Mouse (Mus musculus) heart, embryonic 14.5 days (tissue): ENCODE data around the gene Cyld. TPM values are rescaled to one million over a fixed set of nuclear protein-coding genes. Genes with fewer than 3 reads are reported as not detected.

Experiments used
- ATAC-seq: fragments of 200-750 bp; cut with Nextera tagmentation; 2 replicates; pipeline ENCODE4 v1.8.0; 2017; ENCODE audit warnings: low read depth, moderate TSS enrichment; ENCODE audit not compliant: insufficient number of reproducible peaks, insufficient read depth, low FRiP score
- H3K27ac ChIP-seq, 2 experiments: fragments of 200-500 bp in 1 of 2; fragments of 300-500 bp in 1 of 2; sonication (generic) in 1 of 2; replicated peaks in 1 of 2; 2 replicates each; pipeline ENCODE4 v1.5.1; 2012 to 2014; ENCODE audit warnings: low read depth in 2 of 2, low read length in 2 of 2, control low read depth in 1 of 2, mild to moderate bottlenecking in 1 of 2, mixed read lengths in 1 of 2; ENCODE audit not compliant: control insufficient read depth in 1 of 2, insufficient read depth in 1 of 2
- H3K27me3 ChIP-seq: fragments of 300-500 bp; sonication (generic); 2 replicates; pipeline ENCODE4 v1.6.1; 2014; ENCODE audit warnings: mild to moderate bottlenecking, low read length, control low read depth; ENCODE audit not compliant: control insufficient read depth, insufficient read depth
- H3K36me3 ChIP-seq: fragments of 300-500 bp; sonication (generic); 2 replicates; pipeline ENCODE4 v1.6.1; 2014; ENCODE audit warnings: mild to moderate bottlenecking, control low read depth, low read length, mixed read lengths; ENCODE audit not compliant: control insufficient read depth, insufficient read depth
- H3K4me1 ChIP-seq, 2 experiments: fragments of 200-500 bp in 1 of 2; fragments of 300-500 bp in 1 of 2; sonication (generic) in 1 of 2; 2 replicates each; pipeline ENCODE4 v1.6.1; 2012 to 2014; ENCODE audit warnings: low read length in 2 of 2, control low read depth in 1 of 2, mixed read lengths in 1 of 2; ENCODE audit not compliant: control insufficient read depth in 2 of 2, insufficient read depth in 2 of 2
- H3K4me2 ChIP-seq: fragments of 300-500 bp; sonication (generic); 2 replicates; pipeline ENCODE4 v1.6.1; 2014; ENCODE audit warnings: mild to moderate bottlenecking, low read length
- H3K4me3 ChIP-seq, 2 experiments: fragments of 200-500 bp in 1 of 2; fragments of 300-500 bp in 1 of 2; sonication (generic) in 1 of 2; 2 replicates each; pipeline ENCODE4 v1.5.1; 2012 to 2014; ENCODE audit warnings: low read length in 2 of 2, mild to moderate bottlenecking in 2 of 2, control low read depth in 1 of 2, low read depth in 1 of 2, moderate library complexity in 1 of 2; ENCODE audit not compliant: control insufficient read depth in 1 of 2, insufficient read depth in 1 of 2
- H3K9ac ChIP-seq: fragments of 300-500 bp; sonication (generic); 2 replicates; pipeline ENCODE4 v1.6.1; 2014; ENCODE audit warnings: mild to moderate bottlenecking, low read length
- H3K9me3 ChIP-seq: fragments of 300-500 bp; sonication (generic); 2 replicates; pipeline ENCODE4 v1.6.1; 2016; ENCODE audit warnings: low read length, control low read depth; ENCODE audit not compliant: control insufficient read depth
- WGBS: fragments of 180-500 bp; shearing (Covaris S2); extraction: QIAGEN DNeasy Blood & Tissue Kit; methylation state at CpG from one replicate; pipeline ENCODE4 v1.1.7; 2014; 5-methylcytosine and 5-hydroxymethylcytosine counted together
- polyA plus RNA-seq: library from polyadenylated mRNA; unstranded; fragments of >200 nt; fragmentation: Nextera tagmentation; extraction: Ambion mirVana; gene quantifications from 2 replicates; pipeline ENCODE4 v1.2.1, GENCODE M21; 2014

The Cyld gene
- polyA plus RNA-seq, 1 experiment from 2014 or later = 13.9 TPM

DNA sequence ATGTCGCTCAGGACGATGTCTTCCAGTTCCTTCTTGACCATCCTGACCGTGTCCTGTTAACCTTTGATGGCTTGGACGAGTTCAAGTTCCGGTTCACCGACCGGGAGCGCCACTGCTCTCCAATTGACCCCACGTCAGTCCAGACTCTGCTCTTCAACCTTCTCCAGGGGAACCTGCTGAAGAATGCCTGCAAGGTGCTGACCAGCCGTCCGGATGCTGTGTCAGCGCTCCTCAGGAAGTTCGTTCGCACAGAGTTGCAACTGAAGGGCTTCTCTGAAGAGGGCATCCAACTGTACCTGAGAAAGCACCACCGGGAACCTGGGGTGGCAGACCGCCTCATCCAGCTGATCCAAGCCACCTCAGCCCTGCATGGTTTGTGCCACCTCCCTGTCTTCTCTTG, 32.7 kb upstream of the Cyld start:
- H3K9me3 ChIP-seq = no peaks in the 10 kb centered on the region
- no peak overlapping the region for H3K9ac ChIP-seq
- ATAC-seq = no peak
- 80% methylated on average over 16 of the region's 16 CpGs for WGBS
- H3K27me3 ChIP-seq = no peaks in the 10 kb centered on the region
- H3K4me1 ChIP-seq = no peaks in the 10 kb centered on the region
- no peak overlapping the region for H3K27ac ChIP-seq
- no peak overlapping the region for H3K4me3 ChIP-seq
- no peaks in the 10 kb centered on the region for H3K36me3 ChIP-seq
- H3K4me2 ChIP-seq = no peak overlapping the region

DNA sequence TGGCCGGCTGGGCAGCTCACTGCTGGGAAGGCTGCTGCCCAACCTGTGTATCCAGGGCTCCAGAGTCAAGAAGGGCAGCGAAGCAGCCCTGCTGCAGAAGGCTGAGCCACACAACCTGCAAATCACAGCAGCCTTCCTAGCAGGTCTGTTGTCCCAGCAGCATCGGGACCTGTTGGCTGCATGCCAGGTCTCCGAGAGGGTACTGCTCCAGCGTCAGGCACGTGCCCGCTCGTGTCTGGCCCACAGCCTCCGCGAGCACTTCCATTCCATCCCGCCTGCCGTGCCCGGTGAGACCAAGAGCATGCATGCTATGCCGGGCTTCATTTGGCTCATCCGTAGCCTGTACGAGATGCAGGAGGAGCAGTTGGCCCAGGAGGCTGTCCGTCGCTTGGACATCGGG, 31.9 kb upstream of the Cyld start:
- Histone ChIP-seq H3K4me3 (no peak overlapping the region), H3K27me3 (no peaks in the 10 kb centered on the region), H3K4me1 (no peaks in the 10 kb centered on the region), H3K9me3 (no peaks in the 10 kb centered on the region), H3K9ac (no peak overlapping the region), H3K27ac (no peak overlapping the region), H3K4me2 (no peak overlapping the region), H3K36me3 (no peaks in the 10 kb centered on the region)
- WGBS = 69% methylated on average over 19 of the region's 19 CpGs
- ATAC-seq = no peak

DNA sequence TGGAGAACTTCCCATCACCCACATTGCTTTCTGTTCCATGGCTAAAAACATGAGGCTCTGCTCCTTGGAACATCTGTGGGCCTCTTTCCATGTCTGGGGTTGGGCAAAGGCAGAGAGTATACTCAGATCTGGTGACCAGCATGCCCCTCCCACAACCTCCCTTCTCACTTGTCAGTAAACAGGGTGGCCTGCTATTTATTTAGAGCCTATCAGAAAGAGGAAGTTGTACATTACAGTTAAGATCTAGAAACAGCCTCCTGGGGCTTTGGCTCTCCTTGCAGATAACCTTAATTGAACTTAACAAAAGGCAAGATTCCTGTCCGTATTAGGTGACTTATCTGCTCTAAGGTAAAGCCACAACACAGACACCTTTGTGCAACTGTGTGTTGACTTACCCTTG, 30.4 kb upstream of the Cyld start:
- no peaks in the 10 kb centered on the region for H3K27me3 ChIP-seq
- no peak overlapping the region for H3K4me3 ChIP-seq
- no peak overlapping the region for H3K4me2 ChIP-seq
- no peaks in the 10 kb centered on the region for H3K36me3 ChIP-seq
- no peaks in the 10 kb centered on the region for H3K9me3 ChIP-seq
- no peak overlapping the region for H3K9ac ChIP-seq
- no peak overlapping the region for H3K27ac ChIP-seq
- no peak for ATAC-seq
- no peaks in the 10 kb centered on the region for H3K4me1 ChIP-seq
- WGBS = 24% methylated on average over 1 of the region's 1 CpGs

DNA sequence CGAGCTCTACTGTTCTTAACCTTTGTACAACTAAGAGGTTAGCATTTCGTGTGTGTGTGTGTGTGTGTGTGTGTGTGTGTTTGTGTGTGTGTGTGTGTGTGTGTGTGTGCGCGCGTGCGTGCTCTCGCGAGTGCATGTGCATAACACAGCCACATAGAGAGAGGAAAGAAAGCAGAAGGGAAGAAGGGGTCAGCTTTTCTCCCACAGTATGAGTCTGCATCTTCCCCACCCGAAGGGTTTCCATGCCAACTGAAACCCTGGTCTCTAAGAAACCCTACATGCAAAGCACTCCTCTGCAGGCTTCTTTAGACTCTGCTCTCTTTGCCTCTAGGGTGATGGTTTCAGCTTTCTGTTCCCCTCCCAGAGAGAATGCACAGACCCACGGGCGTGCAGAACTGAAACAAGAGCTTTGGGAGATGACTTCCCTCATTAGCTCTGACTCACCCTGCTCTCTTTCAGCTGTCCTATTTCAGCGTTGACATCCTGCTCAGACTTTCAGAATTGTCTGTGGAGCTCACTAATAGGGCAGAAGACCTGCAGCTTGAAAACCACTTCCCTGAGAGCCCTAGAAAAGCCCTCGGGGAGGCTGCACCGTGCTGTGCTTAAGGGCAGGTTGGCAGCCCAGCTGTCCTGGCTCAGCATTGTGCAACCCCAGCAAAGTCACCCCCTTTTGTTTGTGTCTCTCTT, 28.3 kb upstream of the Cyld start:
- Histone ChIP-seq H3K9ac (no peak overlapping the region), H3K27ac (no peak overlapping the region)

DNA sequence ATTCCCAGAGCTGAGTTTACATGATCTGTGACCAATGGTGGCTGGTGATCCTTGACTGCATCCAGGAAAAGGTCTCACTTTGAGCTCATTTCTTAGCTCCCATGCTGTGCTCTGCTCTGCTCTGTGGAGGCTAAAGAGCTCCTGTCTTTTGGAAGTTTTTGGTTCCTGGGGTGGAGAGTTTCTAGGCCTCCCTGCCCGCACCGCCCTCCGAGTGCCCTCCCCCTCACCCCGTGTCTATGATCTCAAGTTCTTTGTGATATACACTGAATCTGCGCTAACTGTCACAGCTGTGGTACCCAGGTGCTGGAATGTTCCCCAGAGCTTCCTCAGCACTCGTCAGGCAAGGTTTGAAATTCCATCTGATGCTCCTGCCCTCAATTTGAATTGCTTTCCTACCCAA, 26.0 kb upstream of the Cyld start:
- no peak overlapping the region for H3K9ac ChIP-seq
- H3K4me3 ChIP-seq = no peak overlapping the region
- no peak overlapping the region for H3K4me2 ChIP-seq
- no peak overlapping the region for H3K27ac ChIP-seq
- H3K9me3 ChIP-seq = no peaks in the 10 kb centered on the region
- H3K4me1 ChIP-seq = no peaks in the 10 kb centered on the region
- ATAC-seq = no peak
- no peaks in the 10 kb centered on the region for H3K27me3 ChIP-seq
- no peaks in the 10 kb centered on the region for H3K36me3 ChIP-seq
- WGBS = 78% methylated on average over 6 of the region's 6 CpGs

More for the DNA sequence above, 28.3 kb upstream of the Cyld start:
- Histone ChIP-seq H3K27me3 (no peaks in the 10 kb centered on the region), H3K4me3 (no peak overlapping the region), H3K36me3 (no peaks in the 10 kb centered on the region), H3K4me2 (no peak overlapping the region), H3K4me1 (no peaks in the 10 kb centered on the region), H3K9me3 (no peaks in the 10 kb centered on the region)
- 66% methylated on average over 14 of the region's 14 CpGs for WGBS
- no peak for ATAC-seq

DNA sequence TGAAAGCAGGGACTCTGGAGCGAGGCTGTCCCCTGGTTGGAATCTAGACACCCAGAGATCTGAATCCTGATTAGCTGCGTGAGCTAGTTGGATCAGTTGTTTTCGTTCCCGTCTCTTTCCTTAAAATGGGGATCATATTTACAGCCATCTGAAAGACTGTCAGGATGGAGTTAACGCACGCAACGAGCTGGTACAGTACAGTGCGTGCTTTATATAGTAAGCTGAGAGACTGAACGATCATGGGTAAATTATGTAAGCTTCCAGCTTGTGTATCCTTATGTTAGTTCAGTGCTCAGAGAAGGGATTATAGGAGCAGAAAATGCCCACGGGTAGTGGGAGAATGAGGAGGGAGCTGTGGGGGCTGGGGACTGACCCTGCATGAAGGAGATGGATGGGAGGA, 25.3 kb upstream of the Cyld start:
- no peaks in the 10 kb centered on the region for H3K36me3 ChIP-seq
- no peak overlapping the region for H3K4me3 ChIP-seq
- H3K9me3 ChIP-seq = no peaks in the 10 kb centered on the region
- no peak overlapping the region for H3K4me2 ChIP-seq
- no peak overlapping the region for H3K27ac ChIP-seq
- 79% methylated on average over 10 of the region's 10 CpGs for WGBS
- H3K4me1 ChIP-seq = no peaks in the 10 kb centered on the region
- H3K27me3 ChIP-seq = 0 out of 2 replicates have a peak, but pooled peaks cover 2% of the 10 kb centered on the region
- no peak overlapping the region for H3K9ac ChIP-seq
- no peak for ATAC-seq

DNA sequence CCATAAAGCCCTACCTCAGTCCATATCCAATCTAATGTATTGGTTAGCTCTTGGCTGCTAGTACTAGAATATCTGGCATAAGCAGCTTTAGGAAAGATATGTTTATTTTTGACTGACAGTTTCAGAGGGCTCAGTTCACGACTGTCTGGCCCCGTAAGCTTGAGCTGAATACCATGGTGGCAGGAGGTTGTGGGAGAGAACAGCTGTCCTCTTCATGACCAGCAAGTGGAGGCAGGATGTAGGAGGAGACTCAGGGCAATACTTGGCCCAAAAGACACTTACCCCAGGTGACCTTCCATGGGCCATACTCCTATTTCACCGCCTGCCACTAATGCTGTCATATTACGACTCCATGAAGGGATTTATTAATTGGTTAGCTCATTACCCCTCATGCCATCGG, 23.0 kb upstream of the Cyld start:
- no peak for ATAC-seq
- no peak overlapping the region for H3K9ac ChIP-seq
- H3K4me2 ChIP-seq = no peak overlapping the region
- H3K27me3 ChIP-seq = 0 out of 2 replicates have a peak, but pooled peaks cover 2% of the 10 kb centered on the region
- H3K36me3 ChIP-seq = no peaks in the 10 kb centered on the region
- H3K27ac ChIP-seq = no peak overlapping the region
- no peak overlapping the region for H3K4me3 ChIP-seq
- WGBS = 79% methylated on average over 5 of the region's 5 CpGs
- no peaks in the 10 kb centered on the region for H3K4me1 ChIP-seq
- no peaks in the 10 kb centered on the region for H3K9me3 ChIP-seq
